Mouse (Mus musculus): ENCODE data around the gene Ppt1. TPM values are rescaled to one million over a fixed set of nuclear protein-coding genes. Genes with fewer than 3 reads are reported as not detected.
A peak's percentile ranks its signal among the peaks of the same experiment; 100 is the strongest.

Ppt1 gene
- total RNA-seq, 2 experiments from 2014 or later: 35.1 to 38.7 TPM

DNA sequence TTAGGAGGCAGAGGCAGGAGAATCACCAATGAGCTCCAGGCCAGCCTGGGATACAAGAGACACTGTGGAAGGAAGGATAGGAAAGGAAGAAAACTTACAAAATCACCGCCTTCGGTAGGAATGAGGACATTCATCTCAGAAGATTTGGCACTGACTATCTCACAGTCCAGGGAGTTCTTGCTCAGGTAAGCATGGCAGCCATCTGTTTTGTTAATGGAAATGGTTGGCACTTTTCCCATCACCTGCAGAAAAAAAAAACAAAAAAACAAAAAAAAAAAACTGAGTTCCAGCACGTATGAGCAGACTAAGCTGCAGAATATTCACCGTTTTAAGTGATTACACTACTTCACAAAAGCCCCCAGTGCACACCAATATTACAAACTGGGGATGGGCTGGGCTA lies 25.8 kb downstream of the Ppt1 start:
- intact Hi-C loops (cut with DNase I): no loop called here
- no peak for DNase-seq (ENCODE audit: low spot score)

DNA sequence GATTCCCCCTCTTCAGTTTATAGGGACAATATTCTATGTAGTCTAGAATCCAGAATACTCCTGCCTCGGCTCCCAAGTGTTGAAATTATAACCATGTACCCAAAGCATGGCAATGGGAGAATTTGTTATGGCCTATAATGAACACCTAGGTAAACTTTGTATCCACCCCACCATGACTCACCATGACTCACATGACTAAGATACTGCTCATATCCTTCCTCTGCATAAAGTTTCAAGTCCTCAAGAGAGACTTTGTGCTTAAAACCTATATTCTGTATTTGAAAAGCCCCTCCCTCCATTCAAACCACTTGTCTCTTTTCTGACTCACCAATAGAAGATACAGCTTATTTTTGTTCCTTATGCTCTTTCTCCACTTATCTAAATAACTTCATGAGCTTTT lies 32.0 kb downstream of the Ppt1 start:
- intact Hi-C loops (cut with DNase I): no loop called here
- no peak for DNase-seq (ENCODE audit: low spot score)

DNA sequence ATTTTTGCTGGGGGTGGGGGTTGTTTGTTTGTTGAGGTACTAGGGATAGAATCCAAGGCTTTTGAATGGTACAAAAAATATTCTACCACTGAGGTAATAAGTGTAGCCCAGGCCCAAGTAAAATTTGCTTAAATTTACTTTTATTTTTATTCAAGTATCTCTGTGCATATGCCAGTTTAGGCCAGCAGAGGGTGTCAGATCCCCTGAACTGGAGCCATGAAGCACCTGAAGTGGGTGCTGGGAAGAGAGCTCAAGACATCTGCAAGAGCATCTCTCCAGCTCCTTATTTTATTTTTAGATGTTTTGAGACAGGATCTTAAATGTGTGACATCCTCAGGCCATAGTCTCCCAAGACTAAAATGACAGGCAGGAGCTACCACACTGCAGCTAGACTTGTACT lies 34.0 kb downstream of the Ppt1 start:
- DNase-seq (ENCODE audit: low spot score): no peak
- intact Hi-C loops (cut with DNase I): no loop called here

DNA sequence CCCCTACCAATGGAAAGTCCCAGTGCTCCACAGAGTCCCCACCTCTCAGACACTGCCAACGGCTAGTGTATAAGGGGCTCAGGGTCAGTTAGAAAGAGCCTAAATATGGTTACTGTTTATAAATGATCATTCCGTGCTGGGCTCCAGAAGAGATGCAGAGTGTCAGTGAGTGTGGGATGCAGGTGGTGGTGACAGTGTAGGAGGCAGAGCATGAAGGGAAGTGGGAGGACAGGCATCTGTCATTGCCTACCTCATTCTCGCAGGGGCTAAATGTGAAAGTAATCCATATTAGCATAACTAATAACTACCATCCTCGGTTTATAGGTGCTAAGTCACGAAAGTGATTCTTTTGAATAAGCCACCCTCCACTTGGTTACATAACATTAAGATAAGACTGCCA lies 34.7 kb downstream of the Ppt1 start:
- intact Hi-C loops (cut with DNase I): no loop called here
- no peak for DNase-seq (ENCODE audit: low spot score)

DNA sequence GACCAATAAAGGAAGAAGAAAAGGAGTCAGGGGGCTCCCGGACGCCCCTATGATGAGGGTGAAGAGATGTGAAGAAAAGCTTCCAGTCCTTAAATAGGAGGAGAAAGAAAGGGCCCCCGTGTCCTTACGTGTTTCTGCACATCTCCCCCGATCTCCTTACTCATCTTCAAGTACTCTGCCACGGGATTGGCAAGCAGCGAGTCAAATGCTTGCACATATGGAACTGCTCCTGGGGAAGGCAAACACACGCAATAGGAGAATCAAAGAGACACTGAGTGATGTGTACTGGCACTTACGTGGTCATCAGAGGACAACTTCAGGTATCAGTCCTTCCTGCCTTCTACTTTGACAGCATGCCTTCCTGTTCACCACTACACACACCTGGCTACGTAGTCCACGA lies 35.2 kb downstream of the Ppt1 start:
- intact Hi-C loops (cut with DNase I): no loop called here

DNA sequence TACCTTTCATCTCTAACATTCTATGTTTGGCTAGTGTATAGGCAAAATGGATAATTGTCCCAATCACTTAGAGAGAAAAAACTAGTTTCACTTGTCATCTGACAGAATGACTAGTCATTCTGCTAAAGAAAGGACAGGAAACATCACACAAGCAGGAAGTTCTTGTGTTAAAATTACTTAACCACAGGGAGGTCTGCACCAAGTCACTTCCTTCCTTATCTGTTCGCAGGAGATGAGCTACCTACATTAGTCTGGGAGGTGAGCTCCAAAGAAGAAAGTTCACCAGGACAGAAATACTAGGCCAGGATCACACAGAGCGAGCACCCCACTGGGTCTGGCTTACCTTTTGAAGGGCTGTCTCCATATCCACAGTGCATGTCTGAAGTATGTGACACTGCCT lies 35.9 kb downstream of the Ppt1 start:
- DNase-seq (ENCODE audit: low spot score): no peak
- intact Hi-C loops (cut with DNase I): no loop called here

More for the DNA sequence above, 35.2 kb downstream of the Ppt1 start:
- no peak for DNase-seq (ENCODE audit: low spot score)

DNA sequence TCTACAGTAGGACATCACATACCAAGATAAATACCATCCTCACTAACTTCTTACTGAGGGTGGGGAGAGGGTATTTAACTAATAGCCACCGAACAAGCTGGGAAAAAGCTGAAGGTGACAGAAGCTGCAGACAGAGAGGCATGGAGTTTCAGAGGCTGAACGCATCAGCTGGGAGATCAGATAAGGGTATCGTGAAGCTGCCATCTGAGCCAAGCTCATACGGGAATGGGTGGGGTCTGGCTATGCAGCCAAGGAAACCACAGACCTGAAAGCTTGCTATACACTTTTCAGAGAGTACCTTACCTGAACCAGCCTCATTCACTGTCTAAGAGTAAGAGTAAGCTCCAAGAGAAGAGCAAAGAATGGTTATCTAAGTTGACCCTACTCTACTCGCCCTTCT lies 37.0 kb downstream of the Ppt1 start:
- intact Hi-C loops (cut with DNase I): no loop called here
- no peak for DNase-seq (ENCODE audit: low spot score)

DNA sequence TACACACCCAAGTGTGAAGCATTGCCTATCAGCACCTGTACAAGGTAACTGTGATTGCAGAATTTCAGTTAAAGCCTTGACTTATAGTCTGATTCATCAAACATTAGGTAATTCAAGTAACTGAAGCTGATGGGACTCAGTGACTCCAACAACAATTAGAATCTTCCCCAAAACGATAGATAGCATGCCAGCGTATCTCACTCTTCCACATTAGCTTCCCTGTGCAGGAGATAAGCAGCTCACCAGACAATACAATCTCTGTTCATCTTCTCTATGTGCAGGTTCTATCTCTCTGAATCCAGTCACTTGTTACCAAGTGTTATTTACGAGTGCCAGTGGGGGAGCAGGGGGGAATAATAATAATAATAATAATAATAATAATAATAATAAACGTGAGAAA lies 37.5 kb downstream of the Ppt1 start:
- no peak for DNase-seq (ENCODE audit: low spot score)
- intact Hi-C loops (cut with DNase I): no loop called here

DNA sequence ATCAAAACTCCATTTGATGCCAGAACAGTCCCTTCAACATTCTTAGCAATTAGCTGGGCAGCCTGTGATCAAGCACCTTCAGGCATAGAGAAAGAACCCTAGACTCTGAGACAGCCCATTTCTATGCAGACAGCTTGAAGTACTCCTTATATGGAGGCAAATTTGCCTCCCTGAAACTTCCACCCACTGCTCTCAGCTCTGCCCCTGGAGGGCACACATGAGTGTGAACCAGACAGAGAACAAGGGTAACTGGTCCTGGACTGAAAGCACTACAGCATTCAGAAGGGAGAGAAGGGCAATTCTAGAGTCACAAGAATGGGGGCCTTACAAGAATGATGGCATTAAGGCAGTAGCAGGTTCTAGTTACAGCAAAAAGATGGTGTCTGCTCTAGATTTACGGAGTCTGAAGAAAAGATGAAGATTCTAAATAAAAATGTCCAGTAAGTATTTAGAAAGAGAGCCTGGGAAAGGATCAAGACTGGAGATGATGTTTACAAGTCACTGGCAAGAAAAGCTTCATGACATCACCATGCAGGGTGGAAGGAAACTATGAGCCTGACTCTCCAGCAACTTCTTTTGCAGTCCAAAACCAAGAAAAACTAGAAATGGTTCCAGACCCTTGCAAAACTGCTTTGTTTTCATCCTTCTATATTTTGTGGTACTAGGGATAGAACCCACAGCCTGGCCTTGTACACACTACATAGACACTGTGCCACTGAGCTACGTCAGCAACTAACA lies 42.5 kb downstream of the Ppt1 start:
- intact Hi-C loops (cut with DNase I): no loop called here
- no peak for DNase-seq (ENCODE audit: low spot score)

DNA sequence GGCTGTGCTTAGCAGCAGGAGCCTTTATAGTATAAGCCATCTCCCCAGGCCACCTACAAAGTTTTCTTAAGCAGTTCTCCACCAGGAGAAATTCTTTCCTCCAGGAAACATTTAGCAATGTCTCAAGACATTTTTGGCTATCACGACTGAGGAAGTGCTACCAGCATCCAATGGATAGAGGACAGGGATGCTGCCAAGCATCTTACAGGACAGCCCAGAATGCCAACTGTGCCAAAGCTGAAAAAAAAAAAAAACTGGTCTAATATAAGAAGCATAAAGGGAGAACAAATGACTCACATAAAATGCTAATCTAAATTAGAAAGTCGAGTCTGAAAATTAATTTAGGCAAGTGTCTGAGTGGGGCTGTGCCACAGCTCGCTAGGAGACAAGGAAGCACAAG lies 46.5 kb downstream of the Ppt1 start:
- intact Hi-C loops (cut with DNase I): no loop called here
- DNase-seq (ENCODE audit: low spot score): no peak

DNA sequence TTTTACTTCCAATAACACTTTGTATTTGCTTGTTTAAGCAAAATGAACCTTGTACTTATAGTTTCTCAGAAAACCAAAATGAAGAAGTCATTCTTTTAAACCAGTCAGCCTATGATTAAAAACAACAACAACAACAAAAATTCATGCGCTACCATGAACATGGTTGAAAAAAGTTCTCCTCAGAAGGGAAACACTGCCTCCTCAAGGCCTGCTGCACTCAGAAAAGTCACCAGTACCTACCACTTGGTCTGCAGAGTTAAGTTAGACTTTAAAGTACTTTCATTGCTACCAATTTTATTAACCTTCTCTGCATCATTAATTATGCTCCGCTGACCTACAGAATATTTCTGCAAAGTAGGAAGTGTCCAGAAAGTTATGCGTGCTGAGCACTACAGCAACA lies 47.3 kb downstream of the Ppt1 start:
- DNase-seq (ENCODE audit: low spot score): no peak
- intact Hi-C loops (cut with DNase I): no loop called here

DNA sequence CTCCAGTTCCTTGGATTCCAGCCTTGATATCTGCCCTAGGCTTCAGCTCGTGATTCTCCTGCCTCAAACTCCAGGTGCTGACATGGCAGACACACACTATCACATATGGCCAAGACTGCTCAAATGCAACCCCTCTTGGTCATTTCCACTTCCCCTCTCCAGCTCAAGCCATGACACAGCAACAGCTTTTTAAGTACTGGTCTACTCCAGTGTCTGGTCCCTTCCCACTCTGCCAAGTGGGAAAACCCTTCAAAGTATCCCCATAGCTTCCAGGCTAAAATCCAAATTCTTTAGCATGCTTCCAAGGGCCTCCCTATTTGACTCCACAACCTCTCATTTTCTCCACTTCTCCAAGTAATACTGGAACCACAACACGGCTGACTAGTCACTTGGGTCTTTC lies 48.0 kb downstream of the Ppt1 start:
- no peak for DNase-seq (ENCODE audit: low spot score)
- intact Hi-C loops (cut with DNase I): no loop called here

DNA sequence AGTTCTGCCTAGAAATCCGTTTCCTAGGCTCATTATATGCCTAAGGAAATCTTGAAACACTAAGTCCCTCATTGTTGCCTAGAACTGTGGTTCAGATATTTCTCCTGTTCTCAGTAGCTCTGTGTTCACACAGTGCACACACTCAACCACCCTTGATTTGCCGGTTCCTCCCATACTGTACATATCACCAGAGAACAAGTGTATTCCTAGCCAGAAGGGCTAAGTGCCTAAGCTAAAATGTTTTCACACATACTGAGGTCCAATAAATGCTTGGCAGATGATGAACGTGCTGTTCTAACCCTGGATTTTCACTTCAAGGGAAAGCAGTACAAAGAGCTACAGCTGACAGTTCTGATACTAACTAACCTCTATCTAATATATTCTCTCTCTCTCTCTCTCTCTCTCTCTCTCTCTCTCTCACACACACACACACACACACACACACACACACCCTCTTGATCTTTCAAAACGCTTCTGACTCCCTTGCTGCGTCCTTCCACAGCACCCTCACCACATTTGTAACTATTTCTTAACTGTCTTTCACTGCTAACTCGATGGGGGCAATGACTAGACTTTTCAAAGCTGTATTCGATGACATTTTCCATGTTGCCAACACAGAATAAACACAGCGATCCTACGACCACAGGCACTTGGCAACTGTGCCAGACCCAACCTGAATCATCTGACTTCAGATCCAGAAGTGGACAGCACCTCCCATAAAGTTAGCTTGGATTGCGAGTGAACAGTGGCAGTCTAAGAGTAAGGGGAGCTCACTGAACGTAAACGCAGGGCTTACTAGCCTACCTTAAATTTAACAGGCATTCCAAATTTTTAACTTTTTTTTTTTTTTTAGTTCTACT lies 48.7 kb downstream of the Ppt1 start:
- no peak for DNase-seq (ENCODE audit: low spot score)
- intact Hi-C loops (cut with DNase I): no loop called here

DNA sequence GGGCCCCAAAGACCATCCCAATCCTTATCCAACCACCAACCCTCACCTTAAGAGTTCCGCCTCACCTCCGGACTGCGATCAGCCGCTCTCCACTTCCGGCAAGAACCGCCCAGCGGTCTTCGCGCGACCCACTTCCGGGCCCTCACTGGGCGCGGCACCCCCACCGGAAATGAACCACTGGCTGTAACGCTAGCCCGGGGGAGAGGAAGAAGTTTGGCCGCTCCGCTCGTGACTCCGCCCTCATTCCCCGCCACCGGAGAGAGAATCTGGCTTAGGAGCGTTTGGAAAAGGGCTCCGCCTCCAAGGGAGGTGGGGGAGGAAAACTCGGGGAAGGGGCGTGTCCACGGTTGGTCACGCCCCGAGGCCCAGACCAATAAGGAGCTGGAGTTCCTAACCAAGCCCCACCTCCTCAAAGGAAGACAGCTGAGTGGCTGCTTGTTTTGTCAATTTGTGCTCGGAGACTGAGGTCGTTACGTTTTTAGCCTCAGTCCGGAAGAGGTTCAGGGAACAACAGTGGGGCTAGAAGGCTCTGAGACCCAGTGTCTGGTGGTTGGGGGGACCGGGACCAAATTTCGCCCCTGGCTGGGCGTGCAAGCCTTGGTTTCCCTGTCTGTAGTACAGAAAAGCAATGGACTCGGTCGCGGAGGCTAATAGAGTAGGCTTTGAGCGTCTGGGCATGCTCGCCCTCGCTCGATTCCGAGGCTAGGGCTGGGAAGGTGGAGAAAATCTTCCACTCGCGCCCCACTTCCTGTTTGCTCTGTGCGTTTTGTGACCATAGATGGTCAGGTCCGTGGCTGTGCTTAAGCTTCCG lies 49.9 kb downstream of the Ppt1 start, which contains the start of gene Cap1:
TSS of gene Cap1 (minus strand) at position 289 of the 811 bp plus-strand sequence.
- intact Hi-C loops (cut with DNase I): no loop called here
- peak; percentile 98 for DNase-seq (ENCODE audit: low spot score)

DNA sequence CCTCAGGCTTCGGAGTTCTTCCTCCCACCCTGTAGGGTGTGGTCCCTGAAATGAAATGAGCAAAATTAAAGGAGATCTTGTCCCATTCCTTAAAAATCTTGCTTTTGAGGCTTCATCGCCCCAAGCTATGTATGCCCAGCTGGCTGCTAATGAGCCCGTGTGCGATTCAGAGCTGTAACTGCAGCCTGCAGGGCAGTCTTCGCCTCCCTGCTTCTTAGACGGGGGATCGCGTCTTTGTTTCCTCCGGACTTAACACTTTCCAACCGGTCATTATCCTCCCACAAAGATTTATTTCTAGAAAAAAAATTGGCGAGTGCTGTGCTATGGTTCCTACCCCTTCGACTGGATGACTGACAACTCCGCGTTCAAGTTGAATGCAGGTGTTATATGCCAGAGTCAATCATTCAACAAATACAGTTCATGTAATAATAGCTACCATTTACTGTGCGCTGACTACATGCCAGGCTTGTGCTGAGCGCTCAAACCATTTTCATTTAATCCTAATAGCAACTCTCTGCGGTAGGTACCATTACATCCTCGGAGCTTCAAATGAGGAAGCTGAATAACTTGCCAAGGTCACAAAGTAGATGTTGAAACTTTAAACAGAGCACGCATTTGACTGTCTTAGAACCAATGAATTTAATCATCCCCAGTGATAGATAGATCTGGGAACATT lies 50.7 kb downstream of the Ppt1 start:
- intact Hi-C loops (cut with DNase I): no loop called here
- DNase-seq (ENCODE audit: low spot score): no peak

DNA sequence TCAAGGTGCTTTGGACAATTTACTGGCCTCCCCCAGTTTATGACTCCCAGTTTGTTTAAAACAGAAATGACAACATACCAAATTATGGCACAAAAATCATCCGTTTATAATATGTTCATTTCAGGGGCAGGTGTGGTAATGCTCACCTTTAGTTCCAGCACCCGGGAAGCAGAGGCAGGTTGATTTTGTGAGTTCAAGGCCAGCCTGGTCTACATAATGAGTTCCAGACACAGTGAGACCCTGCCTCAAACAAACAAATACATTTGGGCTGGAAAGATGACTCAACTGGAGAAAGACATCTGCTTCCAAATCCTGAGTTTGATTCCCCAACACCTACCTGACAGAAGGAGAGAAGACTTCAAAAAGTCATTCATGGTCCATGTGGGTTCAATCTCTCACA lies 51.3 kb downstream of the Ppt1 start:
- intact Hi-C loops (cut with DNase I): no loop called here

DNA sequence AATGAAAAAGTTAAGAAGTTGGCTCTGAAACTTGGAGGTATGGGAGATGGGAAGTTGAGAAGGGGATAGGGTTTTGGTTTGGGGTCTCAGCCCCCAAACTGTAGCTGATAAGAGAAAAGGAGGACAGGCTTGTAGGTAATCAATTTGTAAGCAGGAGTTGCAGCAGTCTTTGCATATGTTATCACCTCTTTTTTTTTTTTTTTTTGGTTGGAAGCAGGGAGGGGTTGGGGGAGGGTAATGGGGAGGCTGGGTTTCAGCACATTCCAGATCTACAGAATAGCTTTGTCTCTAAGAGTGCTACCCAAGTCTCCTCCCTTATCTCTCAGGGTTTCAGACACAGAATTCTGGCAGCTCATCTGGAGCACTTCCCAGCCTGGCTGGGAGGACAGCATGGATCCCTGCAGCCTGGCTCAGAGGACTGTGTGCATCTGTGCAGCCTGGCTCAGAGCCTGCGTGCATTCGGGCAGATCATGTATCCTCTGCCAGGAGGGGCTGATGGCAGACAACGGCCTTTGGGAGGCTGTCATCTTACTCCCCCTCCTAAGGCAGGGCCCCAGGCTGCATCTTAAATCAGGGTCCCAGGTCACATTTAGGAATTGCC lies 54.9 kb downstream of the Ppt1 start:
- DNase-seq (ENCODE audit: low spot score): peak; percentile 64
- intact Hi-C loops (cut with DNase I): no loop called here

More for the DNA sequence above, 51.3 kb downstream of the Ppt1 start:
- DNase-seq (ENCODE audit: low spot score): no peak

DNA sequence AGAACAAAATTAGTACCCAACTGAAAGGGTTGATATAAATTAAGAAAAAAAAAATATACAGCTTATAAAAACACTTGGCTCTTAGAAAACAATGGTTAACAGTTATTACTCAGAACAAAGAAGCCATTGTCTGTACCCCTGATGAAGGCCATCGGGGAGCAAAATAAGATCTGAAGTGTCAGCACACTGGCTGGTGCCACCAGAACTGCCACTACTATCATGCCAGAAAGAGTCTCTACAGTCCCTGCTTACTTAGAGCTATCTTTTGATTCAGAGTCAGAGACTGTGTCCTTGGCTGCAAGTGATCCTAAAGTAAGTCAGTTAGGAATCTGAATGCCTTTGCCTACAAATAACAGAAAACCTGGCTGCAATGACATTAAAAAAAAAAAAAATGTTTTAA lies 55.6 kb downstream of the Ppt1 start:
- intact Hi-C loops (cut with DNase I): no loop called here
- no peak for DNase-seq (ENCODE audit: low spot score)

DNA sequence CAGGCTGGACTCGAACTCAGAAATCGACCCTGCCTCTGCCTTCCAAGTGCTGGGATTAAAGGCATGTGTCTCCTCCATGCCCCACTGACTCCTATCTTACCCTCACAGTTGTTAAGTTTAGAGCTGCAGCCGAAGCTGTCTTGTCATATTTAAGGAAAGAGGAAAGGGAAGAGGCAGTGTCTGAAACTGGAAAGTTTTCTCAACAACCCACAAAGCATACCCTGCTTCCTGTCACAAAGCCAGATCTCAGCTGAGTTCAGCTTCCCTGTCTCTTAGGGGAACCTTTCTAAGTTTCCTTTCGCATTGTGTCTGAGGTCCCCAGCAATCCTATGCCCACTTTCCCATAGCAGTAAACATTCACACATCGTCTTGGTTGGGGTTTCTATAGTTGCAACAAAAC lies 56.1 kb downstream of the Ppt1 start:
- DNase-seq (ENCODE audit: low spot score): no peak
- intact Hi-C loops (cut with DNase I): no loop called here

DNA sequence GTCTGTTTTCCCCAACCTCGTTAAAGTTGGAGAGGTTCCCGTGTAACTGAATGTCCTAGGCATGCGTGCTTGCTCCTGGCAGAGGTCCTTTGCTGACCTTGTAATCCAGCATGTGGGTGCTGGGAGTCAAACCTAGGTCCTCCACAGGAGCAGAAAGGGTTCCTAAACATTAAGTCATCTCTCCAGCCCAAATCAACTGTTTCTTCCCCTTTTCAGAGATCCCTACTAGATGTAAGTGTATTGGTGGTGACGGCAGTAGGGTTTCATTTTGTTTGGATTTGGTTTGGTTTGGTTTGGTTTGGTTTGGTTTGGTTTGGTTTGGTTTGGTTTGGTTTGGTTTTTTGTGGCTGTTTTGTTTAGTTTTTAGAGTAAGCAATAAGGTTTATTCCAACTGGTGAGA lies 61.7 kb downstream of the Ppt1 start:
- DNase-seq (ENCODE audit: low spot score): no peak
- intact Hi-C loops (cut with DNase I): loop anchor here (2.0 to 5.0 kb wide), 2 partner anchors 87 to 185 kb away; no protein-coding TSS in a partner anchor

Data from heart, postnatal 25 days (tissue).